Mouse (Mus musculus) heart, postnatal 10 days (tissue): ENCODE results near the gene Prpf4. TPM values are rescaled to one million over a fixed set of nuclear protein-coding genes. Genes with fewer than 3 reads are reported as not detected.
A peak's percentile ranks its signal among the peaks of the same experiment; 100 is the strongest.

Experiments
- DNase-seq, 2 experiments: peaks; one replicate each; pipeline ENCODE4 v3.0.0; 2021
- intact Hi-C: fragments of 180-260 bp; cut with DNase I; formaldehyde crosslinking; loops from one replicate; pipeline ENCODE4 v1.15.1; 2025
- total RNA-seq, 2 experiments: library from RNA; stranded (reverse); gene quantifications; 2 replicates each; pipeline ENCODE4 v1.2.3; 2021

Prpf4 gene
- total RNA-seq, 2 experiments from 2014 or later: 10.9 to 11.5 TPM

DNA sequence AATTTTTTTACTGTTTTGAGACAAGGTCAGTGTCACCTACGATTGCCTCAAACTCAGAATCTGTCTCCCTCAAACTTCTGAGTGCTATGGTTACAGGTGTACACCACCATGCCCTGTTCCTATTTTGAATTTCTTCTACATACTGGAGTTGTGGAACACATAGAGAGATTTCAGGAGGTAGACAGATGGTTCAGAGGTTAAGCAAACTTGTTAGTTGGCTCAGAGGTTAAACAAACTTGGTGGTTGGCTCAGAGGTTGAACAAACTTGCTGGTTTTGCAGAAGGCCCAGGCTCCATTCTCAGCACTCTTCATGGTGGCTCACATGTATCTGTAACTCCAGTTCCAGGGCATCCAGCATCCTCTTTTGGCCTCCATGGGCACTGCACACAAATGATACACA lies 24.4 kb upstream of the Prpf4 start:
- intact Hi-C loops: no loop called here

GRCm38 (mm10) chr4:62385439-62385838 lies 23.2 kb upstream of the Prpf4 start:
- no peak for DNase-seq

More for the DNA sequence above, 24.4 kb upstream of the Prpf4 start:
- DNase-seq: no peak

GRCm38 (mm10) chr4:62389592-62390512 lies 18.7 kb upstream of the Prpf4 start:
- DNase-seq: no peak
- intact Hi-C loops: no loop called here

More at GRCm38 (mm10) chr4:62385439-62385838, 23.2 kb upstream of the Prpf4 start:
- intact Hi-C loops: no loop called here

GRCm38 (mm10) chr4:62391892-62392291 lies 16.7 kb upstream of the Prpf4 start:
- DNase-seq: no peak
- intact Hi-C loops: no loop called here

DNA sequence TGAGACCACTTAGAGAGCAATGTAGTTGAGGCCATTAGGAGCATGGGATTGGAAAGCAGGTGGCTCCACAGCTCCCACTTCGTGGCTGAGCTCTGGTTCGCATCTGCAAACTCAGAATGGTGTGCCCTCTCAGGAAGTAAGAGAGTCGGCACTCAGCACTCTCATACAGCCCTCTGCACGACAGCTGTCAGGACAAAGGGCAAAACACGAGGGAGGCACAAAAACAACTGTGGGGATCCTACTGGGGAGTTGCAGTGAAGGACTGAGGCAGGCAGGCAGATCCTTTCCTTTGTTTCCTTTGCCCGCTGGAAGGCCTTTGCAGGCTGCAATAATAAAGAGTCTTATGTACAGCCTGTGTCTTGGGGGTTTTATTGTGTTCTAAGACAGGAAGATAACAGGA lies 15.1 kb upstream of the Prpf4 start:
- intact Hi-C loops: no loop called here
- DNase-seq: no peak

DNA sequence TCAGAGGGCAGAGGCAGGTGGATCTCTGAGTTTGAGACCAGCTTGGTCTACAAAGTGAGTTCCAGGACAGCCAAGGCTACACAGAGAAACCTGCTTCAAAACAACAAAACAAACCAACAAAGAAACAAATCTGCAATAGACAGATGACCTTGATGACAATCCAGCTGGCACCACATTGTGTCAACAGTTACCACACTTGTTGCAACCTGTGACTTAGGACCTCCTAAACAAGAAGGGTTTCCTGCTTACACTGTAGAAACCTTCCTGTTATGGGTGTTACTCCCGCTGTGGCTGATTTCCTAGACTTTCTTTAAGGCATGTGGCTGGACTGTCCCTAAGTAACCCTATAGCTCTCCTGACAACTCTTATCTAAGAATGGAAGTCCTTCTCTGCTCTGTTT lies 12.8 kb upstream of the Prpf4 start:
- no peak for DNase-seq
- intact Hi-C loops: no loop called here

DNA sequence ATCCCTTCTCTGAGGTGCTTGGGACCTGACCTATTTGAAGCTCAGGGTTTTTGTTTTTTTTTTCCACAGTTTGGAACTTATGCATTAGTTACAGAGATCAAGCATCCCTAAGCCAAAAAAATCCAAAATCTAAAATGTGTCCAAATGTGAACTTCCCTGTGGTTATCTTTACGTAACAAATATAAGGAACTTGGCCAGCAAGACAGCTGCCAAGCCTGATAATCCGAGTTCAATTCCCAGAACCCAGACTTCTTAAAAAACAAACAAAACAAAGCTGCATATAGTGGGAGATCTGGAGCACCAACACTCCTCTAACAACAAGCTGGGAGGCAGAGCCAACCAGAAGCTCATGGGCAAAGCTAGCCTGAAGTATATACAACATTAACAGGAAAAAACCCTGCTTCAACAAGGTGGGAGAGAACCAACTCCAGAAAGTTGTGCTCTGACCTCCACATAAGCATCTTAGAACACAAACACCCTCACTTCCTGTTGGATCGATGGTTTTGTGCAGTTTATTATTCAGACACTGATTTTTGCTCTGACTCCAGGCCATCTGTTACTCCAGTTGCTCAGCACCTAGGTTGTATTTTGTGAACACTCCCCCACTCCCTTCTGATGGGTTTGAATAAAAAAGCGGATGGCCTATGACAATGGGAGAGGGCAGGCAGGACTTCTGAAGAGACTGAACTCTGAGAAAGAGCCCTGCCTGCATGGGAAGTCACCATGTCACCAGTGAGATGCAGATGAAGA lies 10.8 kb upstream of the Prpf4 start:
- intact Hi-C loops: no loop called here
- DNase-seq: no peak

GRCm38 (mm10) chr4:62398956-62399355 lies 9.6 kb upstream of the Prpf4 start:
- DNase-seq: peak; percentile 19 to 27
- intact Hi-C loops: no loop called here

- no peak for DNase-seq
- intact Hi-C loops: loop anchor here (2.0 to 10.0 kb wide), 2 partner anchors 45 to 99 kb away; partner anchors contain the start of genes Fkbp15, Hdhd3 and Slc31a1
Observed at GRCm38 (mm10) chr4:62406133-62406532, 2.5 kb upstream of the Prpf4 start.

- intact Hi-C loops: loop anchor here (2.0 to 10.0 kb wide), 2 partner anchors 47 to 97 kb away; partner anchors contain the start of genes Fkbp15, Hdhd3 and Slc31a1
- peak; percentile 73 to 75 for DNase-seq
Observed at GRCm38 (mm10) chr4:62407730-62408582, 641 bp upstream of the Prpf4 start.

DNA sequence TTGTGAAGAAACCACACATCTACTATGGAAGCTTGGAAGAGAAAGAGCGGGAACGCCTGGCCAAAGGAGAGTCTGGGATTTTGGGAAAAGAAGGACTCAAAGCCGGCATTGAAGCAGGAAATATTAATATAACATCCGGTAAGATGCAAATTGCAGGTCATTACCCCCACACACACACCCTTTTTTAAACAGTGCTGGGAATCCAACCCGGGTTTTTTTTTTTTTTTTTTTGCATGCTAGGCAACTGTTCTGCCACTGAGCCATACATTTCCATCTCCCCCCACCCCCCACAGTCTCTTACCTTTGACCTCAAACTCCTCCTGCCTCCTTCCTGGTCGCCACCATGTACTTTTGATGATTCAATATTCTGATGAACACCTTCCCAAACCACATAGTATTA lies 1.0 kb downstream of the Prpf4 start:
- DNase-seq: no peak
- intact Hi-C loops: loop anchor here (10.0 kb wide), 1 partner anchor 95 kb away; the partner anchor contains the start of gene Hdhd3

DNA sequence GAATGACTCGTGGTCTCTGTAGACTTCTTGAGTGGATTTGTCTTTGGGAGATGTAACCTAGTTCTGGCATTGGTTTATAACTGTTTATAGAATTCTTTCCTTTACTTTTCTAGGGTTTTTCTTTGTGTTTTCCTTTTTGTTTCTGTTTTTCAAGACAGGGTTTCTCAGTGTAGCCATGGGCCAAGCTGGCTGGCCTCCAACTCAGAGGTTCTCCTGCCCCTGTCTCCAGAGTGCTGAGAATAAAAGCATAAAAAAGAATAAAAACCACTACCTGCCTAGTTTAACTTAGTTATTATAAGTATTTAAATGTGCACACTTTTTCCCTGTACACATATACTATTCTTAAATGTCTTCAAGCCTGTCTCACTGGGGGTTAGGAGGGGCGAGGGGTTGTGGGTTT lies 1.7 kb downstream of the Prpf4 start:
- DNase-seq: no peak
- intact Hi-C loops: no loop called here

DNA sequence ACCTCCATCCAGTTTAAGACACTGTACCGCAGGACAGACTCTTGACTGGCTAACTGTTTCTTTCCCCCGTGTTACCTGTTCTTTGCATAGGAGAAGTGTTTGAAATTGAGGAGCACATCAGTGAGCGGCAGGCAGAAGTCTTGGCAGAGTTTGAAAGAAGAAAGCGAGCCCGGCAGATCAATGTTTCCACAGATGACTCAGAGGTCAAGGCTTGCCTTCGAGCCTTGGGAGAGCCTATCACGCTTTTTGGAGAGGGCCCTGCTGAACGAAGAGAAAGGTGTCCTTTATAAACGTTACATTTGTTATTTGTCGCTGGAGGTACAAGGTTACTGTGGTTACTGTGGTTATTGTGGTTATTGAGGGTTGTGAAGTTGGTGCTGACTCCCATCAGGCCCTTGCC lies 3.0 kb downstream of the Prpf4 start:
- intact Hi-C loops: no loop called here
- DNase-seq: no peak

- no peak for DNase-seq
- intact Hi-C loops: no loop called here
Observed at GRCm38 (mm10) chr4:62418448-62418847, 9.9 kb downstream of the Prpf4 start.

DNA sequence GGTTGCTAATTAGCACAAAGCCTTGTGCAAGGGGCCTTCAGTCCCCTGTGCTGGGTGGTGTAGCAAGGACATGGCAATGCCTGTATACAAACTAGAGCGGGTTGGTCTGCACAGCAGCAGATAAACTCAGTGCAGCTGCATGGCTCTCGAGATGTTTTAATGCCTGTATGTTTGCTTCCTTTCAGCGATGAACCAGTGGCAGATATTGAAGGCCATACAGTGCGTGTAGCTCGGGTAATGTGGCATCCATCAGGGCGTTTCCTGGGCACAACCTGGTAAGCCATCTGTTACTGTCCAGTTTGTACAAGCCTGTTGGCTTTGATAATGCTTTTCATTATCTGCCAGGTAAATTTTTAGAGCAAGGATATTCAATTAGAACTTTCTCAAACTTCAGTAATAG lies 10.5 kb downstream of the Prpf4 start:
- no peak for DNase-seq
- intact Hi-C loops: no loop called here

- no peak for DNase-seq
Observed at GRCm38 (mm10) chr4:62425891-62426290, 17.3 kb downstream of the Prpf4 start.

GRCm38 (mm10) chr4:62427978-62428758 lies 19.6 kb downstream of the Prpf4 start:
- DNase-seq: no peak
- intact Hi-C loops: no loop called here

More at GRCm38 (mm10) chr4:62425891-62426290, 17.3 kb downstream of the Prpf4 start:
- intact Hi-C loops: no loop called here

DNA sequence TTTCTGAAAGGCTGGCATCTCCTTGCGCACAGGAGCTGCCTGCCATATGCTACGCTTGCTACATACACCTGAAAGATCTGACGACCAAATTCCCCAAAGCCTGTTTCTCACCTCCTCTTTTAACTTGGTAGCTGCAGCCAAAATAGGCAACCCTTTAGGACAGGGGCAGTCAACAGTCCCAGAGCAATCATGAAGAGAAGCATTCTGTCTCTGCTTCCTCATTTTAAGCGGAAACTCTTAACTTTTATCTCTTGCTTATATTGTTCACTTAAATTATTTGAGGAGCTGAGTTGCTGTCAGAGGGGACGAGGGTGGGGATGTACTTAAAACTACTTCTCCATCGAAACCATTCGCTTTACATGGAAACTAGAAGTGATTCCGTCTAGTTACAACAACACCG lies 21.0 kb downstream of the Prpf4 start:
- DNase-seq: no peak
- intact Hi-C loops: no loop called here

DNA sequence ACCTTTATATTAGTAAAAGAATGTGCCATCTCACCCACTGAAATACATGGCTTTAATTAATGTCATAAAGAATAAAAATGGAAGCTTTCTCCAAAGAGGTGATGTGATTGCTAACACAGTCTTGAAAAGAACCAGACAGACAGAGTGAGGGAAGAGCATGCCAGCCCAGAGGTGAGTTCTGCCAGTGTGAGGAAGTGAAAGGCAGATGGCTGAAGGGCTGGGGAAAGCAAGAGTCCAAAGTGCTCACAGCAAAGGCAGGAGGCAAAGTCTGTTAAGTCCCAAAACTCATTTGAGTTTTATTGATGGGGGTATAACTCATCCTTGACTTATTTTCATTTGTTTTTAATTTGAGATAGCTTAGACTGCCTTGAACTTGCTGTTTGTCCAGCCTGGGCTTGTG lies 22.1 kb downstream of the Prpf4 start:
- intact Hi-C loops: no loop called here
- DNase-seq: no peak

DNA sequence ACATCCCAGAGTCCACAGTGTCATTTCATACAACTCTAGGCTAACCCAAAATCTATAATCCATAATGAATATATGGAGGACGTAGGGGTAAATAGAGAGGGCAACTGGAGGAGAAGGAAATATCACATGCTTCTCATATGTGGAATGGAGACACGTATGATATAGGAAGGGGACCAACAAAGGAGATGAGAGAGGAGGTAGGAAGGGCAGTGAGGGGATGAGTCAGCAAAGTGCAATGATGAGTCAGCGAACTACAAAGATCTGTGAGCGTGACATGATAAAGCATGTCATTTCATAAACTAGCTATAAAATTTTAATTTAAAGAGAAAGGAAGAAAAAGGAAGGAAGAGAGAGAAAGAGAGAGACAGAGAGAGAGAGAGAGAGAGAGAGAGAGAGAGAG lies 22.9 kb downstream of the Prpf4 start:
- no peak for DNase-seq
- intact Hi-C loops: no loop called here
